Mouse (Mus musculus): ENCODE measurements around the gene Txnrd1.

GRCm38 (mm10) chr10:82908526-82908925 is 74.8 kb downstream of the Txnrd1 start:
- TF ChIP-seq GATA1 (IDR thresholded peaks at IDR 0.05; ENCODE audit: borderline replicate concordance, low read length) (no peak), FLI1 (IDR thresholded peaks at IDR 0.05; ENCODE audit: low read length) (no peak)

Data from megakaryocyte, embryonic 14.5 days (primary cell).